Mouse (Mus musculus) spleen, adult 2 months (tissue): ENCODE measurements around the gene Nrros.

Experiments used
- CTCF ChIP-seq: fragments of 200-500 bp; IDR thresholded peaks from 2 replicates; pipeline ENCODE4 v1.5.1; 2011; ENCODE audit warnings: mild to moderate bottlenecking, inconsistent platforms; ENCODE audit not compliant: insufficient read depth, insufficient read length, insufficient replicate concordance; ENCODE audit errors: extremely low read depth
- POLR2A ChIP-seq: fragments of 200-500 bp; IDR thresholded peaks from 2 replicates; pipeline ENCODE4 v1.6.1; 2011; ENCODE audit warnings: low read depth, low read length, inconsistent platforms

DNA sequence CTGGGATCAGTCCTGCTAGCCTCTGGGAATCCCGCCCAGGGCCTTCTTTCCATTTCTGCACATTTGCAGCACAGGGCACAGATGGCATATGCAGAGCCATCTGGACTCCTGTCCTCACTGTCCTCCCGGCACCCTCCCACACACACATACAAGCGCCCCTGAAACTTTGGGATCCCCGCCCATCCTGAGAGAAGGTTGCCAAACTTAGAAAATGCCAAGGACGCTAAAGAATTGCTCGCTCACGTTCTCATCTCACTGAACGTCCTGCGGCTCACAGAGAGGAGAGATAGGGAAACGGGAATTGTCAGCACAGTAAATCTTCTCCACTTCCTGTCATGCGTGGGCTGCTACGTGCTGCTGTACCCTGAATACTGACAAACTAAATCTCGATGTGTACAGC, 11.0 kb downstream of the Nrros start:
- no peak for TF ChIP-seq CTCF
- no peak for TF ChIP-seq POLR2A
